Mouse (Mus musculus) ES-E14 (cell line): ENCODE measurements around the gene Gucy1b1. TPM values are rescaled to one million over a fixed set of nuclear protein-coding genes. Genes with fewer than 3 reads are reported as not detected.

Experiments
- DNase-seq: peaks from one replicate; pipeline ENCODE4 v3.0.0-alpha.2; 2013; ENCODE audit warnings: low read depth, low spot score
- H3K27ac ChIP-seq: 2 replicates; pipeline ENCODE4 v1.5.1; 2012; ENCODE audit warnings: low read depth, mild to moderate bottlenecking, low read length, moderate library complexity, mixed read lengths; ENCODE audit not compliant: poor library complexity, insufficient read depth, severe bottlenecking
- H3K36me3 ChIP-seq: 2 replicates; pipeline ENCODE4 v1.6.1; 2012; ENCODE audit warnings: mild to moderate bottlenecking, low read length, moderate library complexity, mixed read lengths; ENCODE audit not compliant: control insufficient read depth, poor library complexity, insufficient read depth, severe bottlenecking
- H3K4me1 ChIP-seq, 2 experiments: fragments of 150-350 bp in 1 of 2; sonication (generic) in 1 of 2; 2 replicates each; pipeline ENCODE4 v1.6.1; 2012; ENCODE audit warnings: low read length in 2 of 2, mild to moderate bottlenecking in 1 of 2, mixed read lengths in 1 of 2; ENCODE audit not compliant: control insufficient read depth in 2 of 2, insufficient read depth in 2 of 2, poor library complexity in 1 of 2
- H3K4me3 ChIP-seq, 2 experiments: fragments of 150-350 bp in 1 of 2; sonication (generic) in 1 of 2; 2 replicates each; pipeline ENCODE4 v1.5.1; 2012; ENCODE audit warnings: low read length in 2 of 2, low read depth in 1 of 2, mild to moderate bottlenecking in 1 of 2, mixed read lengths in 1 of 2; ENCODE audit not compliant: insufficient read depth in 1 of 2, poor library complexity in 1 of 2, severe bottlenecking in 1 of 2
- H3K9ac ChIP-seq: 2 replicates; pipeline ENCODE4 v1.6.1; 2012; ENCODE audit warnings: low read depth, mild to moderate bottlenecking, low read length, mixed read lengths; ENCODE audit not compliant: poor library complexity, insufficient read depth, severe bottlenecking
- H3K9me3 ChIP-seq: fragments of 150-350 bp; sonication (generic); 2 replicates; pipeline ENCODE4 v1.6.1; 2012; ENCODE audit warnings: low read depth, mild to moderate bottlenecking, low read length; ENCODE audit not compliant: control insufficient read depth, insufficient read depth
- CHD2 ChIP-seq: IDR thresholded peaks from 2 replicates; pipeline ENCODE4 v1.6.1; 2014; ENCODE audit warnings: mild to moderate bottlenecking, low read depth, low read length, inconsistent platforms
- HCFC1 ChIP-seq: IDR thresholded peaks from 2 replicates; pipeline ENCODE4 v1.6.1; 2012; ENCODE audit warnings: low read length, inconsistent platforms, borderline replicate concordance; ENCODE audit not compliant: insufficient read depth
- MAFK ChIP-seq: IDR thresholded peaks from 2 replicates; pipeline ENCODE4 v1.6.1; 2014; ENCODE audit warnings: mild to moderate bottlenecking, low read depth, low read length, inconsistent platforms; ENCODE audit not compliant: insufficient read depth
- ZC3H11A ChIP-seq: IDR thresholded peaks from 2 replicates; pipeline ENCODE4 v1.6.1; 2012; ENCODE audit warnings: low read depth, mild to moderate bottlenecking, inconsistent platforms, low read length, borderline replicate concordance
- ZNF384 ChIP-seq: IDR thresholded peaks from 2 replicates; pipeline ENCODE4 v1.6.1; 2012; ENCODE audit warnings: low read depth, low read length, inconsistent platforms
- in situ Hi-C, 2 experiments: fragments of 600-800 bp; cut with MboI; formaldehyde crosslinking; loops; one replicate each; pipeline ENCODE4 v1.15.1; 2025; ENCODE audit warnings: low sequenced_read_pairs in 2 of 2, inconsistent platforms in 1 of 2; ENCODE audit not compliant: unreplicated experiment in 2 of 2
- total RNA-seq: library from RNA; depleted of rRNA; stranded (reverse); fragments of 300-350 nt; gene quantifications from 2 replicates; pipeline ENCODE4 v1.2.3, GENCODE M21; 2012

Gene Gucy1b1
- total RNA-seq, 1 experiment, result 0.49 TPM

- Histone ChIP-seq H3K27ac (no peak overlapping the region), H3K9ac (no peak overlapping the region), H3K4me1 (no peaks in the 10 kb centered on the region), H3K9me3 (no peaks in the 10 kb centered on the region), H3K4me3 (no peak overlapping the region), H3K36me3 (no peaks in the 10 kb centered on the region)
- DNase-seq, result peak; percentile 30
- TF ChIP-seq ZNF384 (no peak), CHD2 (no peak), MAFK (no peak), ZC3H11A (no peak), HCFC1 (no peak)
- in situ Hi-C loops, result no loop called here
Observed at GRCm38 (mm10) chr3:82029229-82029628, 45.3 kb downstream of the Gucy1b1 start.

DNA sequence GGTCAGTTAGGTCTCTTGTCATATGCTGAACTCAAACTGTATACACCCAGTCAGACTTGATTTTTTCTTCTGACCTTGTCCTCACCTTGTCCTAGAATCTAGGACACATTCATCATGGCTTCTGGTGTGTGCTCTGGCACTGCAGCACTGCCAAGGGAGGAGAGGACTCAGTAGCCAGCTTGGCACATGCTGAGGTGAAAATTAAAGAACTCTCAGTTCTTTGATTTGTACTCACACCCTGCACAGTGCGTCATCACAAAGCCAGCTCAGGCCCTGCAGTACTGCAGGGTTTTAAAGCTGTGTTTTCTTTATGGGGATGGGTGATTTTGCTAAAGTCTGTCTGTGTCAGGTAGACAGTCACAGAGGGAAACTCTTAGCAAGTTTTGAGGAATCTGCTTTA is 47.2 kb downstream of the Gucy1b1 start:
- no peak overlapping the region for H3K9ac ChIP-seq

DNA sequence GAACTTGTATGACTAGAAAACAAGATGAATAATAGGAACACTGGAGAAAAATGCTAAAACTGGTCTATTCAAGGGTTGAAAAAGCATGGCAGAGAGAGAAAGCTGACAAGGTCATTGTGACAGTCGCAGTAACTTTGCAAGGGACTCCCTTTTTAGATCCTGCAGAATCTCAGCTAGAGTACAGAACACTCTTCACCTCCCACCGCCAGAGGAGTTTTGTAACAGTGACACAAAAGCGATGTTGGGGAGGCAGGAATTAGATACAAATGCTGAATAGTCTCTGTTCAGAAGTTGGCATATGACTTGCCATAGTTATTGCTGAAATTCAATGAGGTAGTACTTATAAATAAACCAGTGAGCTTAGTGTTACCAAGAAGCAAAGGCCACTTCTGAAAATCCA is 51.4 kb downstream of the Gucy1b1 start:
- no peaks in the 10 kb centered on the region for H3K36me3 ChIP-seq
- in situ Hi-C loops, result no loop called here
- H3K4me1 ChIP-seq, result no peaks in the 10 kb centered on the region
- TF ChIP-seq ZNF384 (no peak), CHD2 (no peak), ZC3H11A (no peak), HCFC1 (no peak), MAFK (no peak)
- H3K9ac ChIP-seq, result no peak overlapping the region
- no peaks in the 10 kb centered on the region for H3K9me3 ChIP-seq
- DNase-seq, result no peak
- H3K27ac ChIP-seq, result no peak overlapping the region
- H3K4me3 ChIP-seq, result no peak overlapping the region

More for the DNA sequence above, 47.2 kb downstream of the Gucy1b1 start:
- in situ Hi-C loops, result no loop called here
- no peaks in the 10 kb centered on the region for H3K36me3 ChIP-seq
- no peaks in the 10 kb centered on the region for H3K4me1 ChIP-seq
- no peak overlapping the region for H3K27ac ChIP-seq
- DNase-seq, result no peak
- H3K4me3 ChIP-seq, result no peak overlapping the region
- TF ChIP-seq ZNF384 (no peak), MAFK (no peak)
- H3K9me3 ChIP-seq, result no peaks in the 10 kb centered on the region

DNA sequence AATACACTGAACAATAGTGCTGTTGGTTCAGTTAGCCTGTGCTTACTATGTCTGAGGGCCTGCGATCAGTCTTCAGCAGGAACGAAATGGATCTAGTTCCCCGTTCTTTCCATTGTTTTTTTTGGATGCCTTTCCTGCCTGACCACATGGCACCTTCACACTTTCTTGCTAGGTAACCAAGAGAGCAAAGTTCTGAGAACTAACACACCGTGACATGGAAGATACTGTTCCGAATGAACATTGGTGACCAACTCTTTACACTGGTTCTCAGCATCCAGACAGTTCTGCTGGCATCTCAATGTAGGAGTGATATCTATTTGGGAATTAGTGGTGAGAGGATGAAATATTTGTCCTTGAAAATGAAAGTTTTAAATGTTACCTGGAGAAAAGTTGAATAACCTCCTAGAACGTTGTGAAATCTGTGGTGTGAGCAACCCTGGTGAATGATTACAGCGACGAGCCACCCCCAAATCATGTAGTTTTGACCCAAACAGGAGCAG is 52.0 kb downstream of the Gucy1b1 start:
- in situ Hi-C loops, result no loop called here
- no peaks in the 10 kb centered on the region for H3K9me3 ChIP-seq
- no peak overlapping the region for H3K9ac ChIP-seq
- H3K4me3 ChIP-seq, result no peak overlapping the region
- TF ChIP-seq ZNF384, result no peak
- no peak for TF ChIP-seq ZC3H11A
- TF ChIP-seq CHD2, result no peak
- TF ChIP-seq HCFC1, result no peak
- TF ChIP-seq MAFK, result no peak
- no peak overlapping the region for H3K27ac ChIP-seq
- no peaks in the 10 kb centered on the region for H3K4me1 ChIP-seq
- no peaks in the 10 kb centered on the region for H3K36me3 ChIP-seq
- no peak for DNase-seq

GRCm38 (mm10) chr3:82014148-82014703 is 60.3 kb downstream of the Gucy1b1 start:
- H3K9ac ChIP-seq, result no peak overlapping the region
- no peaks in the 10 kb centered on the region for H3K4me1 ChIP-seq
- no peak overlapping the region for H3K27ac ChIP-seq
- no peaks in the 10 kb centered on the region for H3K36me3 ChIP-seq
- TF ChIP-seq CHD2, result no peak
- TF ChIP-seq ZNF384, result no peak
- TF ChIP-seq ZC3H11A, result no peak
- TF ChIP-seq MAFK, result no peak
- TF ChIP-seq HCFC1, result no peak
- H3K4me3 ChIP-seq, result no peak overlapping the region
- in situ Hi-C loops, result no loop called here
- DNase-seq, result no peak
- no peaks in the 10 kb centered on the region for H3K9me3 ChIP-seq
